Mouse (Mus musculus) intestine, embryonic 15.5 days (tissue): ENCODE results near the gene D030056L22Rik. TPM values are rescaled to one million over a fixed set of nuclear protein-coding genes. Genes with fewer than 3 reads are reported as not detected.
A peak's percentile ranks its signal among the peaks of the same experiment; 100 is the strongest.
"Not testable (repeated sequence)": the region's sequence is repeated elsewhere in the genome, so short reads cannot be mapped to it uniquely, and the experiment has no call there.

Experiments used
- ATAC-seq: fragments of 200-750 bp; cut with Nextera tagmentation; 2 replicates; pipeline ENCODE4 v1.8.0; 2017; ENCODE audit warnings: moderate TSS enrichment, moderate library complexity
- H3K27ac ChIP-seq: fragments of 300-500 bp; sonication (generic); 2 replicates; pipeline ENCODE4 v1.5.1; 2015; ENCODE audit warnings: mild to moderate bottlenecking, inconsistent platforms
- H3K27me3 ChIP-seq: fragments of 300-500 bp; sonication (generic); replicated peaks from 2 replicates; pipeline ENCODE4 v1.6.1; 2015; ENCODE audit warnings: inconsistent platforms
- H3K36me3 ChIP-seq: fragments of 300-500 bp; sonication (generic); 2 replicates; pipeline ENCODE4 v1.6.1; 2015; ENCODE audit warnings: inconsistent platforms
- H3K4me1 ChIP-seq: fragments of 300-500 bp; sonication (generic); replicated peaks from 2 replicates; pipeline ENCODE4 v1.6.1; 2015; ENCODE audit warnings: inconsistent platforms
- H3K4me2 ChIP-seq: fragments of 300-500 bp; sonication (generic); replicated peaks from 2 replicates; pipeline ENCODE4 v1.6.1; 2015; ENCODE audit warnings: mild to moderate bottlenecking, inconsistent platforms
- H3K4me3 ChIP-seq: fragments of 300-500 bp; sonication (generic); replicated peaks from 2 replicates; pipeline ENCODE4 v1.5.1; 2015; ENCODE audit warnings: inconsistent platforms
- H3K9ac ChIP-seq: fragments of 300-500 bp; sonication (generic); 2 replicates; pipeline ENCODE4 v1.6.1; 2015; ENCODE audit warnings: inconsistent platforms
- H3K9me3 ChIP-seq: fragments of 300-500 bp; sonication (generic); 2 replicates; pipeline ENCODE4 v1.6.1; 2016; ENCODE audit warnings: inconsistent platforms
- WGBS: fragments of 180-500 bp; shearing (Covaris S2); methylation state at CpG from one replicate; pipeline ENCODE4 v1.1.7; 2015; 5-methylcytosine and 5-hydroxymethylcytosine counted together
- polyA plus RNA-seq: library from polyadenylated mRNA; unstranded; fragments of >200 nt; fragmentation: Nextera tagmentation; extraction: Ambion mirVana; gene quantifications from 2 replicates; pipeline ENCODE4 v1.2.1, GENCODE M21; 2015

Gene D030056L22Rik
- polyA plus RNA-seq, 1 experiment from 2014 or later = 30.8 TPM

DNA sequence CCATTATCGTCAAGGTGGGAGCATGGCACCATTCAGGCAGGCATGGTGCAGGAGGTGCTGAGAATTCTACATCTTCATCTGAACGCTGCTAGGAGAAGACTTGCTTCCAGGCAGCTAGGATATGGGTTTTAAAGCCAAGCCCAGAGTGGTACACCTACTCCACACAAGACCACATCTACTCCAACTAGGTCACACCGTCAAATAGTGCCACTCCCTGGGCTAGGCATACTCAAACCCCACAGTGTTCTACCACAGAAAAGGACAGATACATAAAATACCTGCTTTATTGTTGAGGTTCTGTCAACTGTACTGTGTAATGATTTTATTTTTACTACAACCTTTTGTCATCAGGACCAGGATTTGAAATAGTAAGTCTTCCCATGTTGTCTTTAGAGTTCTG, 17.9 kb upstream of the D030056L22Rik start:
- no peak overlapping the region for H3K27ac ChIP-seq
- 0 out of 2 replicates have a peak, but pooled peaks cover 3% of the 10 kb centered on the region for H3K36me3 ChIP-seq
- no peak overlapping the region for H3K9ac ChIP-seq
- no peak for ATAC-seq
- no peaks in the 10 kb centered on the region for H3K27me3 ChIP-seq
- 96% methylated on average over 3 of the region's 3 CpGs for WGBS
- H3K9me3 ChIP-seq = no peaks in the 10 kb centered on the region
- no peaks in the 10 kb centered on the region for H3K4me1 ChIP-seq
- H3K4me2 ChIP-seq = no peak overlapping the region
- no peak overlapping the region for H3K4me3 ChIP-seq

GRCm38 (mm10) chr19:18695552-18695951, 17.4 kb upstream of the D030056L22Rik start:
- H3K36me3 ChIP-seq = 0 out of 2 replicates have a peak, but pooled peaks cover 3% of the 10 kb centered on the region

DNA sequence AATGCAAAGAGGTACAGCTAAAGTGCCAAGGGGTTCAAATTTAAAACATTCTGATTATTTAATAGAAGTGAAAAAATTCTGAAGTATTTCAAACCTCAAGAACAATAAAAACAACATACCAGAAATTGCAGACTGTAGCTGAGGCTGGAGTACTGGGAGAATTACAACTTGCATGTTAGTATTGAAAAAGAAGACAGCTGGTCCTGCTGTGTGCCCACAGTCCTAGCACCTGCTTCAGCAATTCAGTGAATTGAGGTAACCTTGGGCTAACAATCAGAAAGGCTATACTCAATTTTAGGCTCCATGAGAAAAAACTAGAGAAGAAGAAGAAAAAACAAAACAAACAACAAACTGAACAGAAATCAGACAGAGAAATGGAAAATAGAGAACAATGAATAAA, 4.9 kb upstream of the D030056L22Rik start:
- no peak overlapping the region for H3K4me2 ChIP-seq
- H3K4me3 ChIP-seq = no peak overlapping the region
- no peaks in the 10 kb centered on the region for H3K36me3 ChIP-seq
- ATAC-seq = no peak
- no peaks in the 10 kb centered on the region for H3K27me3 ChIP-seq
- H3K9ac ChIP-seq = no peak overlapping the region
- H3K9me3 ChIP-seq = no peaks in the 10 kb centered on the region
- no peak overlapping the region for H3K27ac ChIP-seq
- H3K4me1 ChIP-seq = no peaks in the 10 kb centered on the region

More at GRCm38 (mm10) chr19:18695552-18695951, 17.4 kb upstream of the D030056L22Rik start:
- Histone ChIP-seq H3K4me2 (no peak overlapping the region), H3K9me3 (no peaks in the 10 kb centered on the region), H3K27ac (no peak overlapping the region), H3K4me1 (no peaks in the 10 kb centered on the region), H3K9ac (no peak overlapping the region), H3K4me3 (no peak overlapping the region), H3K27me3 (no peaks in the 10 kb centered on the region)
- WGBS = 49% methylated on average over 1 of the region's 1 CpGs
- ATAC-seq = no peak

- no peak overlapping the region for H3K9ac ChIP-seq
- H3K4me1 ChIP-seq = peaks cover 11% of the 10 kb centered on the region
- no peak overlapping the region for H3K4me2 ChIP-seq
- H3K27me3 ChIP-seq = no peaks in the 10 kb centered on the region
- H3K4me3 ChIP-seq = no peak overlapping the region
- H3K36me3 ChIP-seq = no peaks in the 10 kb centered on the region
- no peak for ATAC-seq
- H3K9me3 ChIP-seq = no peaks in the 10 kb centered on the region
- 85% methylated on average over 6 of the region's 6 CpGs for WGBS
- H3K27ac ChIP-seq = no peak overlapping the region
Measured at GRCm38 (mm10) chr19:18710903-18711302, 2.1 kb upstream of the D030056L22Rik start.

DNA sequence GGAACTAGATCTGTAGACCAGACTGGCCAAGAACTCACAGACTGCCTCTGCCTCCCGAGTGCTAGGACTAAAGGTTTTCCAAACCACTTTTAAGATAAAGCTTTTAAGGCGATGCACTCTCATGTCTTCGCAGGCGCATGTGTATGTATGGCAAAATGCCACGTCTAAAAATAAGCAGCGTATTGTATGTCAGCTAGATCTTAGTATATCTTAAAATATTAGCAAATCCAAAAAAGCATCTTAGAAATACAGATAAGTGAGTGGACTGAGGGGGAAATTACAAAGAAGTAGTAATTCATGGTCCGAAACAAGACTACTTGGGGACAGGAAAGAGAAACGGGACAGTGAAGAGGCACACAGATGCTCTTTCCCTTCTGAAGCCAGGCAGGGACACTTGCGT, 1.4 kb upstream of the D030056L22Rik start:
- H3K9me3 ChIP-seq = no peaks in the 10 kb centered on the region
- H3K27me3 ChIP-seq = no peaks in the 10 kb centered on the region
- ATAC-seq = no peak
- no peak overlapping the region for H3K9ac ChIP-seq
- H3K4me2 ChIP-seq = no peak overlapping the region
- no peak overlapping the region for H3K4me3 ChIP-seq
- peaks cover 11% of the 10 kb centered on the region for H3K4me1 ChIP-seq
- H3K27ac ChIP-seq = no peak overlapping the region
- no peaks in the 10 kb centered on the region for H3K36me3 ChIP-seq
- WGBS = 83% methylated on average over 9 of the region's 9 CpGs

DNA sequence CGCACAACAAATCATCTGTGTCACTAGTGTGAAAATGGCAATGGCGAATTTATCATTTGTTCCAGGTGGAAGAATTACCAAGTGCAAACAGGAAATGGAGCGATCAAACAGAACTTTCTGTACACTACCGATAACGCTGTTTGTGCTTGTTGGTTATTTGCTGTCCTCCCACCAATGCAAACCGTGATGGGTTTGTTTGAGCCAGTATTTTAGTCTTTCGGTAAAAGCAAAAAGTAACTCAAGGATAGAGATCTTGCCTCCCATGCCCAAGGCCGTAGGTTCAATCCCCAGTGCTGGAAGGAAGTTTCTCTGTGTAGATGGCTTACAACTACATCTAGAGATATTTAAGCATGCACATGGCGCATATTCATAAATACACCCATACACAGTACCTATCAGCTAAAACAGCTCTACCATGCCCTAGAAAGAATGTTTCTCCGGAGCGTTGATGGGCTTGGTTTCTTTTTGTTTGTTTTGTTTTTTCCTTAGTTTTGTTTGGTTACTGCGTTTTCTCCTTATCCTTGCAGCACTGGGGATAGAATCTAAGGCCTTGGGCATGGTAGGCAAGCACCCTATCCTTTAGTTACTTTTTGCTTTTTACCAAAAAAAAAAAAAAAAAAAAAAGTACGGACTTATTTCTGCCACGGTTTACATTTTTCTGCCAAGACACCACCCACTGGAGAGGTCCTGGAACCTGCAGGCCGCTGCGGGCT, 684 bp upstream of the D030056L22Rik start:
- 52% methylated on average over 16 of the region's 16 CpGs for WGBS

GRCm38 (mm10) chr19:18713357-18713756, 364 bp downstream of the D030056L22Rik start:
- not testable (repeated sequence) for H3K27me3 ChIP-seq, H3K9me3 ChIP-seq, H3K36me3 ChIP-seq
- peak overlapping the region; percentile 91 for H3K4me3 ChIP-seq
- H3K4me2 ChIP-seq = peak overlapping the region; percentile 78
- H3K4me1 ChIP-seq = peaks cover 11% of the 10 kb centered on the region
- H3K9ac ChIP-seq = peak overlapping the region; percentile 89
- peak; percentile 65 for ATAC-seq
- peak overlapping the region; percentile 99; the same call in 1 of the 2 replicates for H3K27ac ChIP-seq
- WGBS = 1% methylated on average over 45 of the region's 46 CpGs

More for the DNA sequence above, 684 bp upstream of the D030056L22Rik start:
- peak overlapping the region; percentile 91 for H3K4me3 ChIP-seq
- H3K4me1 ChIP-seq = peaks cover 11% of the 10 kb centered on the region
- peak overlapping the region; percentile 78 for H3K4me2 ChIP-seq
- H3K27me3 ChIP-seq = no peaks in the 10 kb centered on the region
- no peaks in the 10 kb centered on the region for H3K36me3 ChIP-seq
- no peak for ATAC-seq
- peak overlapping the region; percentile 99 for H3K27ac ChIP-seq
- H3K9ac ChIP-seq = peak overlapping the region; percentile 67
- no peaks in the 10 kb centered on the region for H3K9me3 ChIP-seq

- WGBS = 40% methylated on average over 1 of the region's 1 CpGs
- ATAC-seq = no peak
Measured at GRCm38 (mm10) chr19:18716374-18716773, 3.4 kb downstream of the D030056L22Rik start.

GRCm38 (mm10) chr19:18720337-18720736, 7.3 kb downstream of the D030056L22Rik start:
- no peak overlapping the region for H3K4me2 ChIP-seq
- no peaks in the 10 kb centered on the region for H3K9me3 ChIP-seq
- H3K9ac ChIP-seq = no peak overlapping the region
- no peak for ATAC-seq
- WGBS = 93% methylated on average over 3 of the region's 3 CpGs
- H3K36me3 ChIP-seq = 0 out of 2 replicates have a peak, but pooled peaks cover 6% of the 10 kb centered on the region
- H3K27me3 ChIP-seq = no peaks in the 10 kb centered on the region
- H3K4me3 ChIP-seq = no peak overlapping the region
- H3K4me1 ChIP-seq = no peaks in the 10 kb centered on the region
- no peak overlapping the region for H3K27ac ChIP-seq

More at GRCm38 (mm10) chr19:18716374-18716773, 3.4 kb downstream of the D030056L22Rik start:
- Histone ChIP-seq H3K9ac (no peak overlapping the region), H3K4me2 (no peak overlapping the region), H3K4me1 (peaks cover 11% of the 10 kb centered on the region), H3K27ac (no peak overlapping the region), H3K4me3 (no peak overlapping the region), H3K9me3 (no peaks in the 10 kb centered on the region), H3K36me3 (0 out of 2 replicates have a peak, but pooled peaks cover 6% of the 10 kb centered on the region), H3K27me3 (no peaks in the 10 kb centered on the region)

DNA sequence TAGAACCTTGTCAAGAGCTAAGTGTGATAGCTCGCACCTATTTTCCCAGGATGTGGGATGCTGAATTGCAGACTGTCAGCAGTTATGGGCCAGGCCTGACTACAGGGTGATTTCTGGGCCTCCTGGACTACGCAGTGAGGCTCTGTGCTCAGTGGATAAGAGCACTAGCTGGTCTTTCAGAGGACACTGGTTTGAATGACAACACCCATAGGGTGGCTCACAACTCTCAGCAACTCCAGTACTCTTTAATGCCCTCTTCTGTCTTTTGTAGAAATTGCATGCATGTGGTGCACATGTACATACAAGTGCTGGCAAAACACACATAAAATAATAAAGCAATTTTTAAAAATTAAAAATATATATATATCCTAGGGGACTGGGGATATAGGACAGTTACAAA, 12.2 kb downstream of the D030056L22Rik start:
- ATAC-seq = no peak
- H3K4me3 ChIP-seq = no peak overlapping the region
- no peak overlapping the region for H3K4me2 ChIP-seq
- H3K9ac ChIP-seq = no peak overlapping the region
- no peaks in the 10 kb centered on the region for H3K36me3 ChIP-seq
- WGBS = 87% methylated on average over 2 of the region's 2 CpGs
- H3K27me3 ChIP-seq = no peaks in the 10 kb centered on the region
- H3K4me1 ChIP-seq = no peaks in the 10 kb centered on the region
- H3K9me3 ChIP-seq = no peaks in the 10 kb centered on the region
- H3K27ac ChIP-seq = no peak overlapping the region

- Histone ChIP-seq H3K9ac (no peak overlapping the region), H3K27ac (no peak overlapping the region), H3K4me1 (no peaks in the 10 kb centered on the region), H3K27me3 (no peaks in the 10 kb centered on the region), H3K4me3 (no peak overlapping the region), H3K4me2 (no peak overlapping the region), H3K36me3 (no peaks in the 10 kb centered on the region), H3K9me3 (no peaks in the 10 kb centered on the region)
- 34% methylated on average over 7 of the region's 7 CpGs for WGBS
- ATAC-seq = peak; percentile 59
Measured at GRCm38 (mm10) chr19:18730255-18730654, 17.3 kb downstream of the D030056L22Rik start.

- Histone ChIP-seq H3K27ac (no peak overlapping the region), H3K4me1 (no peaks in the 10 kb centered on the region), H3K4me2 (no peak overlapping the region), H3K9ac (no peak overlapping the region), H3K36me3 (no peaks in the 10 kb centered on the region), H3K9me3 (no peaks in the 10 kb centered on the region), H3K4me3 (no peak overlapping the region), H3K27me3 (no peaks in the 10 kb centered on the region)
- WGBS = 22% methylated on average over 7 of the region's 7 CpGs
- ATAC-seq = peak; percentile 41; the same call in 1 of the 2 replicates
Measured at GRCm38 (mm10) chr19:18731077-18731476, 18.1 kb downstream of the D030056L22Rik start.

GRCm38 (mm10) chr19:18735901-18736300, 22.9 kb downstream of the D030056L22Rik start:
- Histone ChIP-seq H3K27ac (no peak overlapping the region), H3K9ac (no peak overlapping the region), H3K27me3 (no peaks in the 10 kb centered on the region), H3K9me3 (no peaks in the 10 kb centered on the region), H3K4me3 (no peak overlapping the region), H3K4me1 (no peaks in the 10 kb centered on the region), H3K4me2 (no peak overlapping the region), H3K36me3 (no peaks in the 10 kb centered on the region)
- WGBS = 92% methylated on average over 4 of the region's 4 CpGs
- no peak for ATAC-seq
